Mouse (Mus musculus): ENCODE data around the gene Nsun4. TPM values are rescaled to one million over a fixed set of nuclear protein-coding genes. Genes with fewer than 3 reads are reported as not detected.

Gene Nsun4
- 10 to 100 TPM in 1 of 2 experiments, 1 to 10 TPM in 1; 8.8 to 10.8 TPM for total RNA-seq (2021)

- DNase-seq: peak; percentile 88 to 90
Observed at GRCm38 (mm10) chr4:116053399-116053961, at the start of gene Nsun4. TSS of gene Nsun4 (minus strand) at chr4:116053876.

GRCm38 (mm10) chr4:116100959-116101358 lies 47.3 kb upstream of the Nsun4 start:
- no peak for DNase-seq

GRCm38 (mm10) chr4:116097211-116097610 lies 43.5 kb upstream of the Nsun4 start:
- DNase-seq: no peak

GRCm38 (mm10) chr4:116096291-116096690 lies 42.6 kb upstream of the Nsun4 start:
- DNase-seq: no peak

- no peak for DNase-seq
Observed at GRCm38 (mm10) chr4:116088510-116089249, 35.0 kb upstream of the Nsun4 start.

- no peak for DNase-seq
Observed at GRCm38 (mm10) chr4:116077240-116078095, 23.8 kb upstream of the Nsun4 start.

- peak in 1 of 2 experiments; percentile 40 for DNase-seq
Observed at GRCm38 (mm10) chr4:116076369-116077231, 22.9 kb upstream of the Nsun4 start.

- peak; percentile 57 to 67 for DNase-seq
Observed at GRCm38 (mm10) chr4:116075631-116076368, 22.1 kb upstream of the Nsun4 start.

GRCm38 (mm10) chr4:116074861-116075620 lies 21.4 kb upstream of the Nsun4 start, which contains the start of the genes Uqcrh and Lrrc41:
TSS of gene Uqcrh (minus strand) at chr4:116075071.
TSS of gene Lrrc41 (plus strand) at chr4:116075269.
- DNase-seq: peak; percentile 94

- no peak for DNase-seq
Observed at GRCm38 (mm10) chr4:116074145-116074675, 20.5 kb upstream of the Nsun4 start.

- no peak for DNase-seq
Observed at GRCm38 (mm10) chr4:116073146-116073545, 19.5 kb upstream of the Nsun4 start.

GRCm38 (mm10) chr4:116070116-116070515 lies 16.4 kb upstream of the Nsun4 start:
- no peak for DNase-seq

- DNase-seq: no peak
Observed at GRCm38 (mm10) chr4:116063855-116064254, 10.2 kb upstream of the Nsun4 start.

- DNase-seq: no peak
Observed at GRCm38 (mm10) chr4:116059012-116059726, 5.5 kb upstream of the Nsun4 start.

GRCm38 (mm10) chr4:116057559-116057958 lies 3.9 kb upstream of the Nsun4 start:
- no peak for DNase-seq

GRCm38 (mm10) chr4:116052526-116053293 lies 966 bp downstream of the Nsun4 start:
- DNase-seq: no peak

GRCm38 (mm10) chr4:116049211-116049610 lies 4.5 kb downstream of the Nsun4 start:
- no peak for DNase-seq

- no peak for DNase-seq
Observed at GRCm38 (mm10) chr4:116048130-116048920, 5.4 kb downstream of the Nsun4 start.

All from layer of hippocampus, postnatal 36 days (tissue).